Mouse (Mus musculus) cerebral cortex, adult 2 months (tissue): ENCODE data around the gene Sult1e1.

Experiments used
- WGBS: fragments of 180-500 bp; shearing (Covaris S2); methylation state at CpG from one replicate; pipeline ENCODE4 v1.1.7; 2018; 5-methylcytosine and 5-hydroxymethylcytosine counted together

Gene Sult1e1

GRCm38 (mm10) chr5:87591494-87591893, at the start of gene Sult1e1:
Gene Sult1e1, minus strand, starts transcription at chr5:87591594.
- 75% methylated on average over 5 of the region's 5 CpGs for WGBS

DNA sequence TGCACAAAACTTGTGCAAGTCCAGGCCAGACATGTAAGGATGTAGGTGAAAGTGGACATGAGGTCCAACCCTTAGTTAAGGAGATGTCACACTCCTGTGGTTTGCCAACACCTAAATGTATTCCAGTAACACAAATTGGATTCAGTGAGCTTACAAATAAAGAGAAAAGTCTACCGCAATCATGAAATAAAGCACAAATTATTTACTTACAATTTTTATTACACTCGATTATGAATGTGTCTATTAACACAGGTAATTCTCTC, 23.7 kb upstream of the Sult1e1 start:
- WGBS: 89% methylated on average over 2 of the region's 2 CpGs

GRCm38 (mm10) chr5:87601018-87601417, 9.6 kb upstream of the Sult1e1 start:
- WGBS: 62% methylated on average over 3 of the region's 3 CpGs

DNA sequence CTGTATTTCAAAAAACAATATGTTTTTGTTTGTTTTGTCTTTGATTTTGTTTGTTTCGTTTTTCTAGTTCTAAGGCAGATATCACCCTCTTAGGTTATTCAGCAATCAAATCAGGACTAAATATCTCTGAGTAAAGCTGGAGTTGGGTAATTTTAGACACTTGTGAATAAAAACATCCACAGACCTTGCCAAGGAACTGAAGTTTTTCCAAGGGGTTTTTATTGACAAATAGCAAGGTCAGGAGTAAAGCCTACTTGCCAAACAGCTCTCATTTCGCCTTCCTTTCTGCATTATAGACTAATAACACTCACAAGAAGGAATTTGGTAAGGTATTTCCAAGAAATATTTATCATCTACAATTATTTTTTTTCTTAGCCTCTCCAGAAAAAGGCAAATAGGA, 6.5 kb upstream of the Sult1e1 start:
- WGBS: 69% methylated on average over 2 of the region's 2 CpGs

- 87% methylated on average over 2 of the region's 2 CpGs for WGBS
These were observed 1.5 kb downstream of the Sult1e1 start for GRCm38 (mm10) chr5:87589916-87590315.

GRCm38 (mm10) chr5:87580389-87580788, 11.0 kb downstream of the Sult1e1 start:
- WGBS: 73% methylated on average over 1 of the region's 1 CpGs

DNA sequence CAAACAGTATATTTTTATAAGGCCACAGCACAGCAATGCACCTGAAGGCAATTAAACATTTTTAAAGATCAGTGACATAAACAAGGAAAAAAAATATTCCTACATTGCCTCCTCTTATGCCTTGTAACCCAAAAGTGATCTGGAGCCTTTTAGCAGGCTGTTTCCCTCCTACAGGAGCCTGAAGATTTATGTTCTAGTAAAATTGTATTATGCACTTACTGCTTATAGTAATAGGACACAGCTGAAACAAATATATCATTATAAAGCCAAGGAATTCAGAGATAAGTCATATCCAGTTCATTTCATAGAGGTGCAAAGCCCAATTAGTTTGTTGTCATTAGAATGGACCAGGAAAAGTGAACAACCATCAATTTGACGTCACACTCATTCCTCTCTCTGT, 17.2 kb downstream of the Sult1e1 start:
- WGBS: 45% methylated on average over 1 of the region's 1 CpGs

GRCm38 (mm10) chr5:87573490-87573889, 17.9 kb downstream of the Sult1e1 start:
- 57% methylated on average over 5 of the region's 5 CpGs for WGBS

DNA sequence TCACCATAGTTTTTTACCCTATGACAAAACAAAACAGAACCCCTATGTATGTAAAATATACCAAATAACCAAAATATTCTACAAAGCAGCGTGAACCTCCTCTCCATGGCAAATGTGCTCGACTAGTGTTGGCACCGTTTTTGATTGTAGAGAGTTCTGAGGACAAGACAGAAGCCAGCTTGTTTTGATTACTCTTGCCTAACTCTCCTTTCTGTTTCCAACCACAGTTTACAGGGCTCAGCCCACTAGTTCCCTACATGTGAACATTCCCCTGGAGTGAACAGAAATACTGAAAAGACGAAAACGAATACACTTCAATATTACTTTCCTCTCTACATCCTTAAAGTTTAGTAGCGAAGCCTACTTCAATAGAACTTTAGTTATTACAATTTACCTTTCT, 18.6 kb downstream of the Sult1e1 start:
- WGBS: 78% methylated on average over 6 of the region's 6 CpGs

- WGBS: 85% methylated on average over 5 of the region's 5 CpGs
These were observed 22.5 kb downstream of the Sult1e1 start, which contains the start of gene Sult1d1 for GRCm38 (mm10) chr5:87568845-87569244. Gene Sult1d1, minus strand, starts transcription at chr5:87569027.

GRCm38 (mm10) chr5:87567306-87567705, 24.1 kb downstream of the Sult1e1 start:
- WGBS: 87% methylated on average over 1 of the region's 1 CpGs

DNA sequence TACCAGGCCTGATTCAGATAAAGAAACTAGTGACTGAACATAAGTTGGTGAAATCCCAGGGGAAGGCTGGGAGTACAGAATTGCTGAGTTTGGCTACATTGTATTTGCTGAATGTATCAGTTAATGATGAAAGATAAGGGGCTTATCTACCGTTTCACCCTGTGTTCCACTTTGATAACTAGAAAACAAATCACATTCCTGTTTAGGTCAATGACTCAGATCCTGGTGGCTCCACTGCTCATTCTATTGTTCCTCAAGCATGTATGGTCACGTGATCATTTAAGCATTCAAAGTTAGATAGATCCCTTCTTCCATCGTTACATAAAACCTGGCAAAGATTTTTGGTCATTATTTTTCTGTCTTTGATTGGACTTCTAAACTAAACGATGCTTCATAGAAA, 28.9 kb downstream of the Sult1e1 start:
- WGBS: 74% methylated on average over 4 of the region's 4 CpGs

GRCm38 (mm10) chr5:87560145-87560544, 31.2 kb downstream of the Sult1e1 start:
- WGBS: 82% methylated on average over 5 of the region's 5 CpGs

- 30% methylated on average over 1 of the region's 1 CpGs for WGBS
These were observed 40.5 kb downstream of the Sult1e1 start for GRCm38 (mm10) chr5:87550935-87551334.

DNA sequence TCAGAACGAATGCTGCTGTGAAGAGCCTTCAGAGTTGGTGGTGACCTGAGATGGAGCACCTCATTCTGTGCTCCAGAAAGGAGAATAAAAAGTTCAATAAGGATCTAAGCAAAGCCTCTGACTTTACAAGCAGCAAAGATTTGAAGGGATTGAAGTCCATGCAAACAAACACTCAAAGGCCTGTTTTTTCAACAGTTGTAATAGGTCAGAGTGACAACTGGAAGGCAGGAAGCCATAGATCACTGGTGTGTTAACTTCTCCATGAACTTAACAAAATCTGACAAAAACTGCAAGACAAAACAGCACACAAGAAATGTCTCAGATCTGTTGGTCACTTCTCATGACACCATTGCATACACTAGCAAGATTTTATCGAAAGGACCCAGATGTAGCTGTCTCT, 53.3 kb downstream of the Sult1e1 start, which contains the start of gene Sult1b1:
TSS of gene Sult1b1 (minus strand) at position 85 of the 400 bp plus-strand sequence.
- WGBS: 91% methylated on average over 2 of the region's 2 CpGs

GRCm38 (mm10) chr5:87535994-87536644, 55.3 kb downstream of the Sult1e1 start:
- 67% methylated on average over 4 of the region's 4 CpGs for WGBS

- 73% methylated on average over 2 of the region's 2 CpGs for WGBS
These were observed 59.1 kb downstream of the Sult1e1 start for GRCm38 (mm10) chr5:87532288-87532687.
